Mouse (Mus musculus): ENCODE data around the gene Aaed1. TPM values are rescaled to one million over a fixed set of nuclear protein-coding genes. Genes with fewer than 3 reads are reported as not detected.

Gene Aaed1
- polyA plus RNA-seq, 1 experiment from 2014 or later = 43.3 TPM

DNA sequence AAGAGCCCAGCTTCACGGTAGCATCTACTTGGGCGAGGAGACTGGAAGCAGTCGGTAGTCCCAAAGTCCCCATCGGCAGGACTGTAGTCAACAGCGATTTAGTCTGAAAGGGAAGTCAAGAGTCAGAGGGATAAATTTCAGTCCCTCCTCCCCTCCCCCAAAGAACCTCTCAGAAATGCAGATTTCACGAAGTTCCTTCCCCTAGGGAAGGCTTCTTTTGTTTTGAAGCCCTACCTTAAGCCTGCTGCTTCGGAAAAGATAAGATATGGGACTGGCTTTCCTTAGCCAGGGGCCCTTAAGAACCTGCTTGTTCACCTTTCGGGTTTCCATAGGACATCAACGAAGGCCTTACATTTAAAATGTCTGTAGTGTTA, 36.8 kb downstream of the Aaed1 start:
- peak overlapping the region; percentile 72 for H3K9ac ChIP-seq (replicated peaks; ENCODE audit: low read length)
- no peak overlapping the region for H3K27ac ChIP-seq (ENCODE audit: low read length)
- H3K27me3 ChIP-seq (ENCODE audit: insufficient read depth, low read length) = 0 out of 2 replicates have a peak, but pooled peaks cover 4% of the 10 kb centered on the region
- no peaks in the 10 kb centered on the region for H3K9me3 ChIP-seq (ENCODE audit: low read length)
- H3K4me1 ChIP-seq (ENCODE audit: insufficient read depth, low read length) = peaks cover 15% of the 10 kb centered on the region
- no peaks in the 10 kb centered on the region for H3K36me3 ChIP-seq (ENCODE audit: insufficient read depth, low read length)
- ATAC-seq (ENCODE audit: low FRiP score, low TSS enrichment) = no peak
- WGBS = 16% methylated on average over 9 of the region's 9 CpGs
- peak overlapping the region; percentile 99 for H3K4me2 ChIP-seq (replicated peaks; ENCODE audit: low read depth, low read length)
- peak overlapping the region; percentile 63 for H3K4me3 ChIP-seq (ENCODE audit: low read length)

DNA sequence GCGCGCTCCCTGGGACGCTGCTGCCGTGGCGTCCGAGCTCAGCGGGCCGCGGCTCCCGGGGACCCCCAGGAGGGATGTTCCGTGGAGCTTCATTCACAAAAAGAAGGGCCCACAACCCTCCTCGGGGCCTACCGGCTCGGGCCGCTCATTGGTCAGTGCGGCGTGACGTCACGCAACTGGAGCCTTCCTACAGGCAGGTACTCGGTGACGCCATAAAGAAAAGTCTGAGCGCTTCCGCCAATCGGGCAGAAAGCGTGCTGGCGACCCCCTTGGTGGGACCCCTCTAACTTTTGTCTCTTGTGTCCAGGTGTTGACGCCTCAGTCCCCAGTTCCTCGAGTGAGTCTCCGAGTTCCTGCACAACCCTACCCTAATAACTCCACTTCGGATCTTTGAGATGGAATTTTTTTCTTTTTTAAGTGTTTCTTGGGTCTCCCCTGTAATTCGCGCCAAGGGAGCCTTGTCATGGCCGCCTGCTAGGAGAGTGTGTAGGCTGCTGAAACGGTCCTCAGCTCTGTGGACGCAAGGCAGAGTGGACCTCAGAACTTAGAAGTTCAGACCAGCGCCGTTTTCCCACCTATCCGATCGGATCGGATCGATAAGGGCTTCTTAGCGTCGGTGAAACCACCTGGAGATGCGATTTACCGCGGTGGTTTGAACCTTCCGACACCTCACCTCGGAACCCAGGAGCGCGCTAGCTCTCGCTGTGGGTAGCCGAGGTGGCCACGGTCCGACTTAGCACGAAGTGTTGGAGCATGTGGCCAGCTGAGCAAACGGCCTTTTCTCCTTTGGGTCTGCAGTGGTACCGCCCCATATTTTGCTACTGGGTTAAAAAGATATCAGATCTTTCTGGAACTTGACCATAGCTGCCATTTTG, 37.4 kb downstream of the Aaed1 start, which contains the start of gene Cdc14b:
TSS of gene Cdc14b (minus strand) at position 412 of the 875 bp plus-strand sequence.
- Histone ChIP-seq H3K4me1 (ENCODE audit: insufficient read depth, low read length) (peaks cover 15% of the 10 kb centered on the region), H3K9me3 (ENCODE audit: low read length) (no peaks in the 10 kb centered on the region), H3K4me3 (ENCODE audit: low read length) (peak within 1 kb of the TSS; percentile 63), H3K27me3 (ENCODE audit: insufficient read depth, low read length) (0 out of 2 replicates have a peak, but pooled peaks cover 4% of the 10 kb centered on the region), H3K27ac (ENCODE audit: low read length) (no peak within 1 kb of the TSS), H3K4me2 (replicated peaks; ENCODE audit: low read depth, low read length) (peak within 1 kb of the TSS; percentile 99), H3K9ac (replicated peaks; ENCODE audit: low read length) (peak within 1 kb of the TSS; percentile 72), H3K36me3 (ENCODE audit: insufficient read depth, low read length) (no peaks in the 10 kb centered on the region)
- peak; percentile 97 for ATAC-seq (ENCODE audit: low FRiP score, low TSS enrichment)
- WGBS = under 1% methylated on average over 57 of the region's 57 CpGs

DNA sequence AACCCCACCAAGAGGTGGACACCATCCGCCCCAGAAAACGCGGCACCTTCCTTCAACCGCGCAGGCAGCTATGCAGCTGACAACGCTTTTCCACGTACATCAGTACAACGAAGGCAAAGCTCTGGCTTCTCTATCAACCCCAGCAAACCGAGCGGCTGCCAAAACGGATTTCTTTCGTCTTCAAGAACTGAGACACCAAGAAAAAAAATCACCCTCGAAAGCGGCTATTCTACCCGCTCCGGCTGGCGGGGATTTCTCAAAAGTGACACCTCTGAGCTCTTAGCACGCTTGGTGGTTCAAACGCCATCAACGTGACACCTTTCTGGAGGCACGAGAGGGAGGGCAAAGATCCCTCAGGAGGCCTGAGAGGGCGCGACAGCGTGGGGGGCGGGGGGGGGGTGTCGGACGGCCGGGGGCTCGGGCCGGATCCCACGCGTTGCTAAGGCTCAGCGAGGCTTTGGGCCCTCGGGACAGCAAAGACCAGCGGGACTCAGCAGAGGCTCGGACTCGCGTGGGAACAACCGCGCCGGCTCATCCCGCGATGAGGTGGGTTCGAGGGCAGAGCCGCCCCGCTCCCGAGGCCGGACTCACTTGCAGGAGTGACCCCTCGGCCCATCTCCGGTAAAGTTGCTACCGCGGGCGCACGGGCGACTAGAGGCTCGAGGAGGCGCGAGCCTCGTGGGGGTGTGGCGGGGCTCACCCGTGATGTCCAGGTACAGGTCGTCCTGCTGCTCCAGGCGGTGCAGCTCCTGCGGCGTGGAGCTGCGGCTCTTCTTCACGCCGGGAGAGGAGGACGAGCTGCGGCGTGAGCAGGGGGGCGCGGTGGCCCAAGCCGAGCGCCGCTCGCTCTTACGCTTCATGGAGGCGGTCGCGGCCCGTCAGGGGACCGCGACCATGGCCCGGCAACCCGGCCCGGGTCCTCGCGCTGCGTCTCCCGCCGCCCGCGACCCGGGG, 38.3 kb downstream of the Aaed1 start:
- Histone ChIP-seq H3K9ac (replicated peaks; ENCODE audit: low read length) (peak overlapping the region; percentile 72), H3K27ac (ENCODE audit: low read length) (no peak overlapping the region), H3K4me2 (replicated peaks; ENCODE audit: low read depth, low read length) (peak overlapping the region; percentile 99), H3K9me3 (ENCODE audit: low read length) (no peaks in the 10 kb centered on the region), H3K4me1 (ENCODE audit: insufficient read depth, low read length) (peaks cover 15% of the 10 kb centered on the region), H3K4me3 (ENCODE audit: low read length) (peak overlapping the region; percentile 63), H3K36me3 (ENCODE audit: insufficient read depth, low read length) (no peaks in the 10 kb centered on the region), H3K27me3 (ENCODE audit: insufficient read depth, low read length) (0 out of 2 replicates have a peak, but pooled peaks cover 4% of the 10 kb centered on the region)
- under 1% methylated on average over 95 of the region's 95 CpGs for WGBS
- peak; percentile 79 for ATAC-seq (ENCODE audit: low FRiP score, low TSS enrichment)

DNA sequence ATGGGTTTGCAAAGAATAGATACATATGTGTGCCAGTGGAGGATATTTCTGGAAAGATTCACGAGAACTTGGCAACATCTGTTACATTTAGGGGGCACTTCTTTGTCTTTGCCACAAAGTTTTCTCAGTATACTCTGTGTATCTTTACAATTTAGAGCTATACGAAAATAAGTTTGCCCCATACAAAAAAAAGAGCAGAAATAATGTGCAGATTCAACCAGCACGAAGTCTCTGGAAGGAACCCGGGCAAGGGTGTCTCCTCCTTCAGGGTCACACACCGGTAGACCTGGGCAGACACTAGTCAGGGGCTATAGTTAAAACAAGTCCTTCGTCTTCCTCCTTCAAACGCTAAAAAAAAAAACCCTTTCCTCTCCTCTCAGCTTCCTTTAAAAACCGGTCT, 39.2 kb downstream of the Aaed1 start:
- peak overlapping the region; percentile 63; the same call in 1 of the 2 replicates for H3K4me3 ChIP-seq (ENCODE audit: low read length)
- 0 out of 2 replicates have a peak, but pooled peaks cover 4% of the 10 kb centered on the region for H3K27me3 ChIP-seq (ENCODE audit: insufficient read depth, low read length)
- H3K27ac ChIP-seq (ENCODE audit: low read length) = no peak overlapping the region
- no peaks in the 10 kb centered on the region for H3K9me3 ChIP-seq (ENCODE audit: low read length)
- no peaks in the 10 kb centered on the region for H3K36me3 ChIP-seq (ENCODE audit: insufficient read depth, low read length)
- no peak for ATAC-seq (ENCODE audit: low FRiP score, low TSS enrichment)
- peaks cover 15% of the 10 kb centered on the region for H3K4me1 ChIP-seq (ENCODE audit: insufficient read depth, low read length)
- WGBS = 38% methylated on average over 8 of the region's 8 CpGs
- no peak overlapping the region for H3K9ac ChIP-seq (replicated peaks; ENCODE audit: low read length)
- H3K4me2 ChIP-seq (replicated peaks; ENCODE audit: low read depth, low read length) = peak overlapping the region; percentile 99

DNA sequence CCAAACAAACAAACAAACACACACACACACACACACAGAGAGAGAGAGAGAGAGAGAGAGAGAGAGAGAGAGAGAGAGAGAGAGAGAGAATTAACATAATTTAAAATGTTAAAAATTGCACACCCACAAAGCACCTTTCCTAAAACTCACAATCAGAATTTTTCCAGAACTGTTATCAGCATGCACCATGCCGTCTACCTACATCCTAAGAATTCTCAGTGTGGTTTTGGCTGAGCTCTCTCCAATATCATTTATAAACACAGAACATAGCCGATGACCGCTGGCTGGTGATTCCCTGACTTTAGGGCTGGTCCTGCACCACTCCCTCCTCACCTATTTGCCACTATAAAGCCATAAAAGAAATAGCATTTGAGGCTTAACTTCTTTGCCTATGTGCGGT, 44.1 kb downstream of the Aaed1 start:
- Histone ChIP-seq H3K9ac (replicated peaks; ENCODE audit: low read length) (no peak overlapping the region), H3K4me2 (replicated peaks; ENCODE audit: low read depth, low read length) (no peak overlapping the region)
- WGBS = 53% methylated on average over 4 of the region's 4 CpGs

DNA sequence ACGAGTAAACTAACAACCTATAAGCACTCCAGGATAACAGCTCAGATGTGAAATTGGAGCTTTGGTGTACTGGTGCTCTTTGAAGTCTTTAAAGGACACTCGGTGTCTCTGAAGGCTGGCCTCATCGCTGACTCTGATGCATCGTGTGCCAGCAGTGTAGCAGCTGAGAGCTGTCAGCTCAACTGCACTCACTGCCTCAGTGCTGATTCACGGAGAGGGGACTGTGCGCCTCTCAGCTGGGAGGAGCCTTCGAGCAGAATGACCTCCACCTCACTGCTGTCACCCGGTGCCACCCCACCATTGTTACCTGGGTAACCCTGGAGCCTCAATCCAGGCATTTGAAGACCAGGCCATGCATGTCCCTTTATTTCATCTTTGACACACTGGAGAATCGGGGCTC, 45.4 kb downstream of the Aaed1 start:
- H3K4me1 ChIP-seq (ENCODE audit: insufficient read depth, low read length) = no peaks in the 10 kb centered on the region
- H3K27me3 ChIP-seq (ENCODE audit: insufficient read depth, low read length) = no peaks in the 10 kb centered on the region
- no peaks in the 10 kb centered on the region for H3K9me3 ChIP-seq (ENCODE audit: low read length)
- H3K36me3 ChIP-seq (ENCODE audit: insufficient read depth, low read length) = no peaks in the 10 kb centered on the region
- no peak overlapping the region for H3K27ac ChIP-seq (ENCODE audit: low read length)
- H3K4me2 ChIP-seq (replicated peaks; ENCODE audit: low read depth, low read length) = no peak overlapping the region
- 18% methylated on average over 9 of the region's 9 CpGs for WGBS
- ATAC-seq (ENCODE audit: low FRiP score, low TSS enrichment) = peak; percentile 71; the same call in 1 of the 2 replicates
- H3K9ac ChIP-seq (replicated peaks; ENCODE audit: low read length) = no peak overlapping the region
- H3K4me3 ChIP-seq (ENCODE audit: low read length) = no peak overlapping the region

More for the DNA sequence above, 44.1 kb downstream of the Aaed1 start:
- H3K27me3 ChIP-seq (ENCODE audit: insufficient read depth, low read length) = no peaks in the 10 kb centered on the region
- ATAC-seq (ENCODE audit: low FRiP score, low TSS enrichment) = no peak
- no peaks in the 10 kb centered on the region for H3K36me3 ChIP-seq (ENCODE audit: insufficient read depth, low read length)
- H3K27ac ChIP-seq (ENCODE audit: low read length) = no peak overlapping the region
- H3K4me1 ChIP-seq (ENCODE audit: insufficient read depth, low read length) = peaks cover under 1% of the 10 kb centered on the region; the same call in 1 of the 2 replicates
- H3K9me3 ChIP-seq (ENCODE audit: low read length) = no peaks in the 10 kb centered on the region
- no peak overlapping the region for H3K4me3 ChIP-seq (ENCODE audit: low read length)

DNA sequence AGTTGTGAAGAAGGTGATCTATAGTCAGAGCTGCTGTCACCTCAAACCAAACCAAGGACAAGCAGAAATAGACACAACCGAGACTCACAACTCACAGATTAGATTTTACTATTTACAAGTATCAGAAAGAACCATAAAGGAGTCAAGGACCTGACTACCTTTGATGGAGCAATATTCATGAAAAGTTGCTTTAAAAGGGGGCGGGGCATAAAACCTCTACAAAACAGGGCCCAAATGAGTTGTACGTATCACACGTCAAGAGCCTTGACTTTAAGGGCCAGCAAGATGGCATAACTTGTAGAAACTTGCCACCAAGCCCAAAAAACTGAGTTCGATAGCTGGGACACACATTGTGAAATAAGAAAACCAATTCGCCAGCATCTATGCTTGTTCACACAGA, 47.9 kb downstream of the Aaed1 start:
- Histone ChIP-seq H3K4me1 (ENCODE audit: insufficient read depth, low read length) (no peaks in the 10 kb centered on the region), H3K4me2 (replicated peaks; ENCODE audit: low read depth, low read length) (no peak overlapping the region), H3K36me3 (ENCODE audit: insufficient read depth, low read length) (no peaks in the 10 kb centered on the region), H3K9me3 (ENCODE audit: low read length) (no peaks in the 10 kb centered on the region), H3K27ac (ENCODE audit: low read length) (no peak overlapping the region), H3K9ac (replicated peaks; ENCODE audit: low read length) (no peak overlapping the region), H3K27me3 (ENCODE audit: insufficient read depth, low read length) (no peaks in the 10 kb centered on the region), H3K4me3 (ENCODE audit: low read length) (no peak overlapping the region)
- ATAC-seq (ENCODE audit: low FRiP score, low TSS enrichment) = no peak
- WGBS = 95% methylated on average over 6 of the region's 6 CpGs

DNA sequence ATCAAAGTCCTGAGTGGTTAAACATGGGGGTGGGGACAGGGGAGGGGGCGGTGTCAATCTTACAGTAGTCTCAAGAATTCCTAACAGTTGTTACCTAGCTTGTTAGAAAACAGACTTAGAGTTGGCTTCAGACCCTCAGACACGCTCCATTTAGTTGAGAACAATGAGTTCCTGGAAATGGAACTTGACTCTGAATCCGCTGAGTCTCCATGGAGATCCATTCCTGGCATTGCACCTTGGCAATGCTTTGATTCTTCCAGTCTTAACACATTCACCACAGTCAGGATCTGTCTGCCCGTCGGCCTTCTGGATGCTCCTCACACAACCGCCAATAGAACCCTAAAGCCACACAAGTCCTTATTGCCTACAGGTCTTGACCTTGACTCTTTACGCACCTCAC, 52.6 kb downstream of the Aaed1 start:
- Histone ChIP-seq H3K4me2 (replicated peaks; ENCODE audit: low read depth, low read length) (no peak overlapping the region), H3K4me3 (ENCODE audit: low read length) (no peak overlapping the region), H3K9ac (replicated peaks; ENCODE audit: low read length) (no peak overlapping the region), H3K36me3 (ENCODE audit: insufficient read depth, low read length) (no peaks in the 10 kb centered on the region), H3K9me3 (ENCODE audit: low read length) (no peaks in the 10 kb centered on the region), H3K4me1 (ENCODE audit: insufficient read depth, low read length) (no peaks in the 10 kb centered on the region), H3K27me3 (ENCODE audit: insufficient read depth, low read length) (no peaks in the 10 kb centered on the region), H3K27ac (ENCODE audit: low read length) (no peak overlapping the region)
- WGBS = 78% methylated on average over 7 of the region's 7 CpGs
- ATAC-seq (ENCODE audit: low FRiP score, low TSS enrichment) = no peak

DNA sequence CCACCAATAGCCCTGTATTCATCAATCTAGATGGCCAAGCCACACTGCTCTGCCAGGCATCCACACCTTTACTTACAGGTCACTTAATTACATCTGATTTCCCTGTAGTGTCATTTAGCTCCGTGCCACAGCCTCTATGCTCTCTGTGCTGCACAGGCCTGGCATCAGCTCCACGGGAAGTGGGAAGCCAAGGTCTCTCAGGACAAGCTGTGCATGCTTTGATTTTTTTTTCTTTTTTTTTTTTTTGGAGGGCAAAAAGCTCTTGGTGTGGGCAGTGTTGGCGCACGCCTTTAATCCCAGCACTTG, 54.0 kb downstream of the Aaed1 start:
- no peak overlapping the region for H3K4me3 ChIP-seq (ENCODE audit: low read length)
- H3K9ac ChIP-seq (replicated peaks; ENCODE audit: low read length) = no peak overlapping the region
- no peak for ATAC-seq (ENCODE audit: low FRiP score, low TSS enrichment)
- no peaks in the 10 kb centered on the region for H3K27me3 ChIP-seq (ENCODE audit: insufficient read depth, low read length)
- H3K36me3 ChIP-seq (ENCODE audit: insufficient read depth, low read length) = no peaks in the 10 kb centered on the region
- H3K9me3 ChIP-seq (ENCODE audit: low read length) = no peaks in the 10 kb centered on the region
- no peaks in the 10 kb centered on the region for H3K4me1 ChIP-seq (ENCODE audit: insufficient read depth, low read length)
- WGBS = 81% methylated on average over 4 of the region's 4 CpGs
- H3K4me2 ChIP-seq (replicated peaks; ENCODE audit: low read depth, low read length) = no peak overlapping the region
- H3K27ac ChIP-seq (ENCODE audit: low read length) = no peak overlapping the region
